Mouse (Mus musculus) CD8-positive naive resting alpha-beta T cell, adult 2 months (primary cell): Measurements from ENCODE around the gene Kcna5.
A peak's percentile ranks its signal among the peaks of the same experiment; 100 is the strongest.

Experiments used
- DNase-seq, 2 experiments: peaks; one replicate each; pipeline ENCODE4 v3.0.0; 2022; ENCODE audit warnings: low read depth in 2 of 2, low spot score in 2 of 2

The Kcna5 gene

DNA sequence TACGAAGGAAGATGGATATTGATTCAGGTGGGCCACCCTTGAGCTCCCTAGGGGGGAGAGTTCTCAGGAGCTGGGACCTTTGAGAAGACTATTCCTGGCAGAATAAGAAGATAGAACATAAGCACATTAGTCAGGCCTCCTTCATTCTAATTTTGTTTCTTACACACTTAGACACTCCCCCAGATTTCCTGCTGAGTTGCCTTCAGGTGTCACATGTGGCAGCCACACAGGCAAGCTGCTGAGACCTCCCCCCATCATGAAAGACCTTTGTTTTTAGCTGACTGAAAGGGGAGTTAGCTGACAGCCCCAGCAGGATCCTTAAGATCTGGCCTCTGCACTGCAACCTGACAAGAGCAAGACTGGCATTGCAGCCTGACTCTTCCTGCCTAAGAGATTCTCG lies 2.3 kb upstream of the Kcna5 start:
- no peak for DNase-seq

DNA sequence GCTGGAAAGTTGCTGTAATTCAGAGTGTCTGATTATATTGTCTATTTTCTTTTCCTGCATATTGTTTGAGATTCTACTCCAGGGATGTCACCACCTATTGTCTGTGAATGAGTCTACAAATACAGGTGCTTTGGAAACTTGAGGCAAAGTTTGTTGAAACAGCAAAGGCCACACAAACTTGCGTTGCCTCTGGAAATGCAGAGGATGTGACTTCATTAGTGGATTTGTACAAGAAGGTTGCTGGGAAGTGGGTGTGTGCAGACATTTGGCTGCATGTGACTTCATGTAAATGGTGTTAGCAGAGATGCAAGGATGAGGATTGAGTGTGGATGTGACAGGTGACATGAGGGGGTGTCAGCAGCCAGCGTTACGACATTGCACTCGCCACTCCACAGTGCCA lies 1.7 kb upstream of the Kcna5 start:
- DNase-seq = no peak

DNA sequence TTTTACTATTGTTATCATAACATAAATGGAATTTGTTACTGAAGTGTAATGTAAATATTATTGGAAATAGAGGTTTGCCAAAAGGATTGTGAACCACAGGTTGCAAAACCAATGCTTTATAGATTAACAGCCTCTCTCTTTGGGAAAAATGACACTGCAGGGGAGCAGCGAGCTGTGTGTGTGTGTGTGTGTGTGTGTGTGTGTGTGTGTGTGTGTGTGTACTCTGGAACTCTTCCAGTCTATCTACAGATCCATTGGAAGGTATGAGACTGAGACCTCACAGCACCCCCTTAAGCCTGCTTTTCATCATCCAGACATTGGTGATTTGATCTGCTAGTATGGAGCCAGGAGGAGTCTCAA lies 679 bp upstream of the Kcna5 start:
- no peak for DNase-seq

DNA sequence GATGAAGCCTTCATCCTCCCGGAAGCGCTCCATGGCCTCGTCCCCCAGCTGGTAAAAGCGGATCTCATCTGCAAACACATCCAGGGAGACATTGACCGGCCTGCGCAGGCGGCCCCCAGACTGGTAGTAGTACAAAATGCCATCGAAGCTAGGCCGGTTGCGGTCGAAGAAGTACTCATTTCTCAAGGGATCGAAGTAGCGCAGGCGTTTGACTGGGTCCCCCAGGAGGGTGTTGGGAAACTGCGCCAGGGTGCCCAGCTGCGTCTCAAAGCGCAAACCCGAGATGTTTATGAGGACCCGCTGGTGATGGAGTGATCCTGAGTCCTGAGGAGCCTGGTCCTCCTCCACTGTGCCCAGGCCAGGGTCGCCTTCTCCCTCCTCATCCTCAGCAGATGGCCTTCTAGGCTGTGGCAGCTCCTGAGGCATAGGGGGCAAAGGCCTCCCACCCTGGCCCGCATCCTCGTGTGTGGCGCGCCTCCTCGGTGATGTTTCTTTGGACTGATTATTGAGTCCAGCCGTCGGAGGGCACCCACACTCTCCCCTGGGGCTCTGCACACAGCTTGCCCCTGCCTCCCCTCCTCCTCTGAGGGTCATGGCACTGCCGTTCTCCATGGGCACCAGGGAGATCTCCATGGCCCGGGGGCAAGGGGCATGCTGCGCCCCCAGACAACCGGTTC lies 543 bp downstream of the Kcna5 start:
- no peak for DNase-seq

DNA sequence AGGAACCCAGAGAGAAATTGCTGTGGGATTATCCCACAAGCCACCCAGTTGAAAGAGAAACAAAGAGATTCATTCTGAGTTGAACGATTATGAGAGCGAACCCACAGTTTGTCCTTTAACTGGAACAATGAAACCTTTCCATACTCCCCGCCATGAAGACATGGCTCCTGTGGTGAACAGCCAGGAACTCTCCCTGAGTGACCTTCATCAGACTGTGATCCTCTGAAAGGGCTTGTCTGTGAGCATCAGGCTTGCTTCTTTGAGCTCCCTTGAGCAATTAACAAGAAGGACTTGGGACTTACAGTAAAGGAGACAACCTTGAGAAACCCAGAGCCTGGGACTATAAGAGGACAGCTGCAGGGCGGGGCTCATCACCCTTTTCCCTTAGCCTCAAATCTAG lies 3.9 kb downstream of the Kcna5 start:
- no peak for DNase-seq

DNA sequence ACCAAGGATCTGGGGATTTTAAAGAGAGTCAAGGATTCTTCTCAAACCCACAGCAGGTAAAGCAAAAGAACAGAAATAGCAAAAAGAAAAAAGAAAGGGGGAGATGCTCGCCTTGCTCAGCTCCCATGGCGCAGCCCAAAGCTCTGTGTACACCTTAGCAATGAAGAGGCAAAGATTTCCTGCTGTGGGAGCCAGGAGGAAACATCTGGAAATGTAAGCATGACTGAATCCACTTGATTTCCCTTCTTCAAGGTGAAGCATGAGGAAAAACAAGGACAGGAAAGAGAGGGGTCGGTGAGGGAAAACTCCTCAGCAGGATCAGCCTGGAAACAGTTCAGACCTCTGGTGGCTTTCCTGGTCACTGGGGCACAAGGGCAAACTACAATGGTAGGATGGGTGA lies 5.2 kb downstream of the Kcna5 start:
- no peak for DNase-seq

DNA sequence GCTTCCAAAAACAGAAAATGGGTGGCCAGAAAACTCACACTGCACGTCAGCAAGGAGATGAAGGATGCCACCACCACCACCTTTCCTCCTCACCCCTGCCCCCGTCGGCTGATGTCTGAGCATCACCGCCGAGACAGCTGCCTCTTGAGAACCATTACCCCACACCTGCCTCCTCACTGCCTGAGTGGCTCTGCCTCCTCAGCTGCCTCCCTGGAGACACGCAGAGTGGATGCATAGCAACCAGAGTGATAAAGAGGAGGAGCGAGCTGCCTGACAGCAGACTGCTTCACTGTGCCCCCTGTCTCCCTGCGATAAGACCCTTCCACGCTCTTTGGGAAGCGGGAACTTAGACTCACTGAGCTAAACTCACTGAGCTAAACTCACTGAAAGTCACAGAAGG lies 20.5 kb downstream of the Kcna5 start:
- DNase-seq = no peak

DNA sequence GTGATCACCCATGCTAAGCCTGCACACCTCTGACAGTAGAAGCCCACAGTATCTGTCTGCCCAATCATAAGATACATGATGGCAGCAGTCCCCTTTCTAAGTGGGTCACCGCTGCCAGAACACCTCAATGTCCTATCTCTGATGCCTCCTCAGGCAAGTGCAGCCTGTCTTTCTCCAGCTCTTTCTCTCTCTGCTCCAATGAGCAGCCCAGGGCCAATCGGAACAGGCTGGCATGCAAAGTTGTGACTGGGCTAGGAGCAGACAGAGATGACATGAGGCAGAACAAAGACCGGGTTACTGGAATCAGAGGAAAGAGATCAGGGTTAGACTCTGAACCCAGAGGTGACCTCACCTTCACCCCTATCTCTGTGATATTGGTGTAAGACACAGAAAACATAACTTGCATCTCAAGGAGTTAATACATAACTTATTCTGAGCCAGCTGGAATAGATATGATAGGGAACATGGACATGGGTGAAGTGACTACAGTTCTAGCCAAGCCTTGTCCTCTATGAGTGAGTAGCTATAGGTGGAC lies 21.4 kb downstream of the Kcna5 start:
- DNase-seq = no peak

DNA sequence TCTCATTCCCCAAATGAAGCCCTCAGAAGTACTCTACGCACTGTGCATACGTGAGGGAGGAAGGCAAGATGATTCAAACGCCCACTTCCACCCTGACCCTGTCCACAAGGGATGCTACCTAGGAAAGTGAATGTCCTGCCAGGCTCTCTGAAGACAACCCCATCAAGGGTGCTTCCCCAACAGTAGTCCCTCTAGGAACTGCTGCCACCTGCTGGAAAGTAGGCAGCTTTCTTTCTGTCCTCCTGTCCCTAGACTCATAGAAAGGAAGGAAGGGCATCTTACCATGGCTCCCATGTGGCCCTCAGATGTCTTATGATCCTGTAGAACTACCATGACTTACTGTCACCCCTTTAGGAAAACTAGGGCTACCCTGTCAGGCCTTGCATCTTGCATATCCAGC lies 22.1 kb downstream of the Kcna5 start:
- no peak for DNase-seq

DNA sequence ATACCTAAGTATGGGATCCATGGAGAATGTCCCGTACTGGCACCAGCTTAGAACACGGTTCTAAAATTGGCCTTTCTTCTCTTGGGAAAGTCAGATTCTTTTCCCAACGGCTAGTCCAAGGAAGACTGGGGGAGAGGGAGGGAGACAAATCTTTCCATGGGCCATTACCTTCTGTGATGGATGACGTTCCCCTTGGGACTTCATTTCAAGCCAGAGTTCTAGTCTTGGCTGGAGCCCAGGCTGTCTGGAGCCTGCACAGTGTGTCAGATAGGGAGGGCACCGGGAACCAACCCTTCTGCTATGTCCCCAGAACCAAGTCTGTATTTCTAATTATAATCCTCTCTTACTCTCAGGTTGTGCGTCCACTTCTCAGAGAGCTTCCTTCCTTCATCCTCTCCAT lies 26.5 kb downstream of the Kcna5 start:
- no peak for DNase-seq

DNA sequence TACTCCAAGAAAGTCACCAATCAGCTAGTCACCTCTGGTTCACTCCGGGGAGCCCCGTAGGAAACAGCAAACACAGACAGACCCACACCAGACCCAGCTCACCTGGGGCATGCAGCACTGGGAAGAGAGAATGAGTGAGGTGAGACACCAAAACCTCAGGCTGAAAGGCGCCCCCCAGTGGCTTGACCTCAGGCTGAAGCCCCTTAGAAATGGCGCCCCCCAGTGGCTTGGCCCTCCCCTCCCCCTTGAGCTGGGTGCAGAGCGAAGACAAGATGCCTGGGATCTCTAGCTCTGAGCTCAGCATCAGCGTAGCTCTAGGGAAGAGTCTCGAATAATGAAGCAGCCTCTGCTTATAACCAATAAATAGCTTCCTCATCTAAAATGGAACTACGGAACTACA lies 31.3 kb downstream of the Kcna5 start:
- no peak for DNase-seq

DNA sequence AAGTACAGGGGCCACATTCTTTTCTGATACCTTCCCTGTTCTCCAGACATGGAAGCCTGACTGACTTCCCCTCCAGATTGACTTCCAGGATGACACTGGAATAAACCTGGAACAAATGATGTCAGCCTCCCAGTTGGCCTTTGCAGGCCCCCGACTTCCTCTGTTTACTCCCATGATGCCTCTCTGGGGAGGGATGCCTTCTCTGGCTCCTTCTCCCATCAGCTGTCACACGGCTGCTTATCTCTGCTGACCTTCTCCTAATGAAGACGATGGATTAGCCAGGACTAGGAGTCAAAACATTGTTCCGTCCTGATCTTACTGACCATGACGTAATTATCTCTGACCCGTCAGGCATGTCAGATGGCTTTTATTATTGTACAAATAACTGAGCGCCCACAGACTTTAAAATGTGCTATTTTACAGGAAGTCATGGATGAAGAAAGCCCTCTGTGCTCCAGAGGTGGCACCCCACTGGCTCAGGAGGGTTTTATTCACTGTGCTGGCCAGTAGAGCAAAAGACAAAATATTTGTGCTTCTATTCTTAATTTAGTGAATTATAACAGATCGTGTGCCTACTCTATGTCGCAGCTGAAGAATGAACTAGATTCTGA lies 32.4 kb downstream of the Kcna5 start:
- no peak for DNase-seq

DNA sequence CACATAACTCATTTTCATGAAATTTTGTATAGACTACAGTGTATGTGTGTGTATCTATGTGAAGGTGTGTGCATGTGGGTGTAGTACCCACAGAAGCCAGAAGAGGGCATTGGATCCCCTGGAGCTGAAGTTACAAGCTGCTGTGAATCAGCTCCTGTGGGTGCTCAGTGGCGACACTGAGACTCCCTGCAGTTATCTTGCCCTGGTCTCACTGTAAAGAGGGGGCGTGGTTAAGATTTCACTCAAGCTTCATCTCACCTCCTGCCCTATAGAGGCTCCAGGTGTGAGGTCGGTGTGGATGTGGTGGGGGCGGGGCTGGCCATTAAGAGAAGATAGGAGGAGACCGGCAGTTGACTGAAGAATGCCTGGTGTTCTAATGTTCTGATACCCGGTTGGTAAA lies 34.2 kb downstream of the Kcna5 start:
- DNase-seq = no peak

DNA sequence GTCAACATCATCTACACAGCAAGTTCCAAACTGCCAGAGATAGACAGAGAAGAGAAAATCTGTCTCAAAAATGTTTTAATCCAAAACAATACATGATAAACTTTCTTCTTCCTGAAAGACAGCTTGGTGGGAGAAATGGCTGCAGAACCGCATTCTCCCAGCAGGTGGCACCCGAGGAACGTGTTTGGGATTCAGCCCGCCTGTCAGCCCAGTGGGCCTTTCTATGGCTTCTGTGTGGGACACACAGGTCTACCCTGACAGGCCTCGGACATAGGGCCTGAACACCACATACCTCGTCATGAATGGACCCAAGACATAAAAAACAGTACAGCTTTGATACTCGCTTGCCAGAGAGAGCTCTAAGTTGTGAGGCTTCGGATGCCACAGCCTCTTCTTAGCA lies 35.1 kb downstream of the Kcna5 start:
- peak in 1 of 2 experiments; percentile 2 for DNase-seq

DNA sequence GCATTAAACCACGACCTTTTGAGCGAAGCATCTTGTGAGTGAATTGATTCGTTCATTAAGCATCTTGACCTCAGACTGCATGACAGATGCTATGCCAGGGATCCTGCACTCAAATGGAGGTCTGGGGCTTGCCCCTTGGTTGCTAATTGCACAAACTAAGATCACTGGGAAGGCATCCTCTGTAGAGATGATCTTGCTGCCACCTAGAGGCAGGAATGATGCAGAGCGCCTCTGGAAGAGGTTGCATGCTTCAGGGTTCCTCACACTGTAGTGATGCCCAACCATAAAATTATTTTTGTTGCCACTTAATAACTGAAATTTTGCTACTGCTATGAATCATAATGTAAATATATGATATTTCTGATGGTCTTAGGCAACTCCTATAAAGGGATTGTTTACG lies 37.3 kb downstream of the Kcna5 start:
- no peak for DNase-seq

DNA sequence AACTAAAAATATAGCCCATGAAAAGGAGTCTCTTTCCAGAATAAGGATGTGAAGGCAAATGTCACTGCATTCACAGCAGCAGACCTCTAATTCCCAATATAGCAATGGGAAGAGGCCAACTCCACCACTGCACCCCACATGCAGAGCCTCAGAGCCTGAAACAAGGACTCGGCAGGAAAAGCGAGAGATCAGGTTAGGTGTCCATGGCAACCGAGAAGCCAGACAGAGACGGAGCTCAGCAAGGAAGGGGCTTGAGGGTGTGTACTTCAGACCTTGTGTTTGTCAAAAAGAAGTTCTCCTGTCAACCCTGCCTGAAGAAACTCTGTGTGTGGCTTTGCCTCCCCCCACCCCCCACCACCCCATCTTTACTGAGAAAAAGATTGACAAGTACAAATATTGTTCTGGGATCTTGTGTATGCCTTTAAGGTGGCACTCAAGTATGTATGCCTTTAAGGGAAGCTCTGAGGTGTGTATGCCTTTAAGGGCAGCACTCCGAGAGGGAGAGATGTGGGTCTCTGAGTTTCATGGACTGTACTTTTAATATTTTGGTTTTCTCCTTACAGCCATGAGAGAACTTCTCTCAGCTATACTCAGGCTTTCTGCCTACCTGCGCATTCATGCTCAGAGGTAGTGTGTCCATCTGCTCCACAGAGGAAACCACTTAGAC lies 37.9 kb downstream of the Kcna5 start:
- no peak for DNase-seq

DNA sequence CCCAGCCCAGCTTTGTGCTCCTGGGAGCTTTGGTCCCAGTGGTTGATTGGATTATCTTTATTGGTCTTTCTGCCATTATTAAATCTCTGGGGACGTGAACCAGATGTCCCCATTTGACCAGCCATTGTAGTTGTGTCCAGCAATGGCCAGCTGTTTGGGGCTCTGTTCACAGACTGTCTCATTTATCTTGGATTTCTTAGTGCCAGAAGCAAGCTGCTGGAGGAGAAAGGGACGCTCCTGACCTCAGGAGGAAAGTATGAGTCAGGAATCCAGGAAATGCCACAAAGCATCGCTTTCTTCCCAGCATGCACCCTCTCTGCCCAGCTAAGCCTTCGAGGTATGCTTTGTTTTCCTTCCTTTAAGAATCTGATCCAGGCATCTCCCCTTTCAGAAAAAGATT lies 48.1 kb downstream of the Kcna5 start:
- no peak for DNase-seq

DNA sequence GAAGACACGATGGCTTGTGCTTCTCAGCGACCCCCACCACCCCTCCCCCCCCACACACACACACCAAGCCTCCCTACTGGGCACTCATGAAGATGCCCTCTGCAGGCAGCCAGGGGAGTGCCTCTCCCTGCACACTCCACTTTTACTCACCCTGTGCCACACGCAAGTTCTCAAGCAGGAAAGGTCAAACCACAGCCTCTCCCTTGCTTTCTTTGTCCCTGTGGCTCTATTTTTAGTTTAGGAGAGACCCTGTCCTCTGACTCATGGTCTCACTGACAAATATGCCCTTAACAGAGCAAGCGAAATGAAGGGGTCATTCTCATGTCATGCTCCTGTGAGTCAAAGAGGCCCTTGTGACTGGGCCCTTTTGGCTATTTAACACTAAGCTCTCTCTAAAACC lies 50.3 kb downstream of the Kcna5 start:
- DNase-seq = no peak

DNA sequence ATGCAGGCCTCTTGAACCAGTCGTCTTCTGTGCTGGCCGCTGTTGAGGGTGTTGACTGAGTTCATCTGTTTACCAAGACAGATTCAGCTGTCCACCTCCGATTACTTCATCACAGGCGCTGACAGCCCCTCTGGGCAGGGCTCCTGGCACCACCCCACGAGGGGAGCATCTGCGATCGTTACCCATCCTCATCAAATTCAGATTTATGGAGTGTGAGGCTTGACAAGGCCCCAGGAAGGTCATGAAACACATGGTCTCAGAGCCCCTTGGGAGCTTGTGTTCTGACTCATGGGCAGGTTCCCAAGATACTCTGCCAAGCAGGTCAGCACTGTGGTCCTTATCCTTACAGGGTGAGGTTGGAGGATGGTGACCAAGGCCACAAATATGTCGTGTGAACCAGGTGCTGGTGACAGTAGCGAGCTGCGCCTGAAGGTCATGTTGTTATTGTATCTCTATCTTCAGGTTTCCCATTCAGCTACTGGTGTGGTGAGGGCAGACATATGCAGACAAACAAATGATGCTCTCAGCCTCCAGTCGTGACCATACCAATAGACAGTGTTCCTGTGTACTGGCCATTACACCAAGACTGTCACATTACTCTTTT lies 51.8 kb downstream of the Kcna5 start:
- DNase-seq = no peak
